9 mouse cellular contexts compared by ENCODE assay signal in the genomic region with DNA sequence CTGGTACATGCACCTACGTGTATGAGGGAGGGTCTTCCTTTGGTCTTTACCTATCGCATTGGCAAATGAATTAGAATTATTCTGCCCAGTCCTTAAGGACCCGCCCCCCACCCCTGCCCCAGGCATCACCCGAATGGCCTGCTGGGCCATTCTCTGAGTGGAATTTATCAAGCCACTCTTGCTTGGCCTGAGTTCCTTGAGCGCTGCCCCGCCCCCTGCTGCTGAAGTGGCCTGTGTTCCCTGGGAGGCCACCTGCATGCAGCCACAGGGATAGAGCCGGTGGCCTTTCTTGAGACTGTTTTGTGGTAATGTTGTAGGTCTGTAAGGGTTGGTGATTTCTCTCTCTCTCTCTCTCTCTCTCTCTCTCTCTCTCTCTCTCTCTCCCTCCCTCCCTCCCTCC. TPM values are rescaled to one million over a fixed set of nuclear protein-coding genes. Genes with fewer than 3 reads are reported as not detected.
DNase-seq lines count a peak whose midpoint lies in the region; ATAC-seq and TF ChIP-seq lines count a peak whose summit lies in the region.
"Had no signal": no experiment of that assay in that cellular context is flagged by ENCODE, and none has a peak within 500 bp of the region (broad histone marks: within the 10 kb centered on the region; RNA-seq: fewer than 3 reads in every experiment).

No protein-coding gene starts in this region.

- TF ChIP-seq CTCF in intestine, postnatal 0 days (IDR thresholded peaks at IDR 0.05; ENCODE audit: low read depth), result peak; percentile 37

- H3K4me2 ChIP-seq in intestine, postnatal 0 days (replicated peaks; ENCODE audit: low read depth), result no peak overlapping the region

- peak; percentile 9 for DNase-seq in WW6 (ENCODE audit: low read depth, low spot score)
- DNase-seq in embryo, embryonic 11.5 days (ENCODE audit: low read depth, low spot score), result peak; percentile 13
- peak; percentile 54 for DNase-seq in lung, postnatal 14 days
- DNase-seq in right cerebral cortex, adult 2 months (ENCODE audit: low spot score in 2 of 2), result no peak
- DNase-seq in thymus, adult 18-20 months, result no peak
- DNase-seq in layer of hippocampus, adult 8-10 months (ENCODE audit: low spot score in 2 of 2), result no peak
- no peak for DNase-seq in thymus, postnatal 36 days

- WGBS in intestine, postnatal 0 days, result 5% methylated on average over 7 of the region's 7 CpGs

- peaks cover 6% of the 10 kb centered on the region; the same call in 1 of the 2 replicates for H3K4me1 ChIP-seq in intestine, postnatal 0 days (replicated peaks; ENCODE audit: control insufficient read depth, insufficient read depth, low read length)

- no peak for ATAC-seq in intestine, postnatal 0 days

- H3K9me3 ChIP-seq in intestine, postnatal 0 days (ENCODE audit: control insufficient read depth), result no peaks in the 10 kb centered on the region

- no peak overlapping the region for H3K9ac ChIP-seq in intestine, postnatal 0 days (ENCODE audit: low read depth, low read length)

- no peak overlapping the region for H3K27ac ChIP-seq in intestine, postnatal 0 days (ENCODE audit: low read depth, low read length)

- no peak overlapping the region for H3K4me3 ChIP-seq in intestine, postnatal 0 days (ENCODE audit: low read depth, low read length)

- H3K36me3 ChIP-seq in intestine, postnatal 0 days (ENCODE audit: control insufficient read depth, insufficient read depth), result no peaks in the 10 kb centered on the region

- H3K27me3 ChIP-seq in intestine, postnatal 0 days (replicated peaks; ENCODE audit: control insufficient read depth, insufficient read depth, low read length), result peaks cover 46% of the 10 kb centered on the region

RNA-seq across cellular contexts. Expression of a gene that starts 2.2 kb away (rescaled TPM):
- polyA plus RNA-seq in intestine, postnatal 0 days (2015; fragmentation: Nextera tagmentation; extraction: Ambion mirVana), result 0.25 and 0.26 TPM in 2 replicates
- 10 to 100 TPM; 11.0 to 13.0 (median 11.6) TPM for total RNA-seq in layer of hippocampus, adult 8-10 months (2022)
- polyA plus RNA-seq: large intestine, adult 2 months had no signal

Comparison
In these comparisons a context has a peak if more than half of its experiments do, and no peak if none do; other contexts are left out.
1. DNase-seq: peak in WW6 (single experiment), embryo, embryonic 11.5 days (single experiment) and lung, postnatal 14 days (single experiment); none in right cerebral cortex, adult 2 months (0 of 2), thymus, adult 18-20 months (0 of 2), layer of hippocampus, adult 8-10 months (0 of 2) and thymus, postnatal 36 days (0 of 2).